Mouse (Mus musculus) liver, embryonic 14.5 days (tissue): ENCODE measurements around the gene Zfp750.

Experiments
- CTCF ChIP-seq: IDR thresholded peaks from 2 replicates; pipeline ENCODE4 v1.5.1; 2016; ENCODE audit warnings: antibody characterized with exemption, low read depth, control low read depth
- EP300 ChIP-seq: IDR thresholded peaks from 2 replicates; pipeline ENCODE4 v1.6.1; 2016; ENCODE audit warnings: antibody characterized with exemption, low read depth

DNA sequence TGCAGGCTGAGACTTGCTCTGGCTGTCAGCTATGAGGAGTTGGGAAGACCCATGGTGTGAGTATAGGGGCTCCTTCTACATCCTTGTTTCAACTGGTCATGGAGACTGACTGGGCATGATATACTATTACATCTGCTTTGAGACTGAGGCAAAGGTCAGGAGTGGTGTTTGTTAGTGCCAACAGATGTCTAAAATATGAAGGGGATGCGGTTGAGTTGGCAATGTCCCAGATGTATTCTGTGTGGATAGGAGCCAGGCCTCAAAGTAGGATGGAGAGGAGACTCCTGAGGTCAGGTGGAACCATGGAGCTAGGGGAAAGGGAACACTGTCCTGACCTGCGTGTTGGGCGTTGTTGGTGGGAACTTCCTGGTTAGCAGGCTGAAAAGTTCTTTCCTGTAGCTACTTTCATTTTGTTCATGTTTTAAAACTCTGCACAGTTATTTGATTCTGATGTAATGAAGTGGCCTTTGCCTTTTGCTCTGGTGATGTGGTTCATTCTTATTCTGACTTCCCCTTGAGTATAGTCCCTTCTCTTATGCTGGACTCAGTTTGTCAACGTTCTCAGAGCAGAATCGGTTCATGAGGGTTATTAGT, 32.2 kb upstream of the Zfp750 start:
- TF ChIP-seq CTCF, result no peak
- TF ChIP-seq EP300, result no peak
